Mouse (Mus musculus) MEL (cell line): ENCODE measurements at regions not wholly inside any gene's neighbourhood (a gene's known extent, or its start where the extent isn't known, plus 50 kb on each side); places are given as distances from the start of the nearest gene placed in this dataset.

Experiments
- DNase-seq: peaks from one replicate; pipeline ENCODE4 v3.0.0; 2011; ENCODE audit warnings: low read depth, low spot score
- H3K27ac ChIP-seq: 2 replicates; pipeline ENCODE4 v1.5.1; 2012; ENCODE audit warnings: low read depth, mild to moderate bottlenecking, control low read depth, low read length, moderate library complexity; ENCODE audit not compliant: control insufficient read depth
- H3K27me3 ChIP-seq, 2 experiments: fragments of 150-350 bp in 1 of 2; sonication (generic) in 1 of 2; 2 replicates each; pipeline ENCODE4 v1.6.1; 2012; ENCODE audit warnings: low read length in 2 of 2, mild to moderate bottlenecking in 2 of 2, improper control_type of control experiment in 1 of 2, moderate library complexity in 1 of 2; ENCODE audit not compliant: insufficient read depth in 2 of 2, control insufficient read depth in 1 of 2
- H3K36me3 ChIP-seq, 2 experiments: 2 replicates each; pipeline ENCODE4 v1.6.1; 2012 to 2014; ENCODE audit warnings: low read length in 2 of 2, improper control_type of control experiment in 1 of 2, inconsistent platforms in 1 of 2, mild to moderate bottlenecking in 1 of 2; ENCODE audit not compliant: insufficient read depth in 2 of 2, control insufficient read depth in 1 of 2
- H3K4me1 ChIP-seq, 2 experiments: fragments of 150-350 bp in 1 of 2; sonication (generic) in 1 of 2; 2 replicates each; pipeline ENCODE4 v1.6.1; 2012; ENCODE audit warnings: low read length in 2 of 2, improper control_type of control experiment in 1 of 2, mild to moderate bottlenecking in 1 of 2; ENCODE audit not compliant: insufficient read depth in 2 of 2, control insufficient read depth in 1 of 2
- H3K4me3 ChIP-seq, 2 experiments: fragments of 150-350 bp in 1 of 2; sonication (generic) in 1 of 2; 2 replicates each; pipeline ENCODE4 v1.5.1; 2012; ENCODE audit warnings: low read depth in 2 of 2, low read length in 2 of 2, mild to moderate bottlenecking in 2 of 2, moderate library complexity in 2 of 2, control low read depth in 1 of 2, improper control_type of control experiment in 1 of 2; ENCODE audit not compliant: control insufficient read depth in 1 of 2, insufficient read depth in 1 of 2
- H3K79me2 ChIP-seq: 2 replicates; pipeline ENCODE4 v1.6.1; 2012; ENCODE audit warnings: mild to moderate bottlenecking, low read length, moderate library complexity; ENCODE audit not compliant: control insufficient read depth, poor library complexity, insufficient read depth
- H3K9ac ChIP-seq: 2 replicates; pipeline ENCODE4 v1.6.1; 2012; ENCODE audit warnings: low read depth, mild to moderate bottlenecking, control low read depth, low read length, moderate library complexity; ENCODE audit not compliant: control insufficient read depth, poor library complexity, severe bottlenecking
- H3K9me3 ChIP-seq: fragments of 150-350 bp; sonication (generic); replicated peaks from 2 replicates; pipeline ENCODE4 v1.6.1; 2012; ENCODE audit warnings: mild to moderate bottlenecking, low read length, improper control_type of control experiment, moderate library complexity; ENCODE audit not compliant: insufficient read depth
- BHLHE40 ChIP-seq: IDR thresholded peaks from 2 replicates; pipeline ENCODE4 v1.6.1; 2012; ENCODE audit warnings: low read depth, mild to moderate bottlenecking, inconsistent platforms, low read length, improper control_type of control experiment, borderline replicate concordance
- E2F4 ChIP-seq: IDR thresholded peaks from 2 replicates; pipeline ENCODE4 v1.6.1; 2011; ENCODE audit warnings: low read depth, low read length, improper control_type of control experiment, borderline replicate concordance
- EP300 ChIP-seq, 2 experiments: IDR thresholded peaks; 2 replicates each; pipeline ENCODE4 v1.6.1; 2011; ENCODE audit warnings: improper control_type of control experiment in 2 of 2, low read length in 2 of 2, low read depth in 1 of 2, mild to moderate bottlenecking in 1 of 2
- ETS1 ChIP-seq: IDR thresholded peaks from 2 replicates; pipeline ENCODE4 v1.6.1; 2012; ENCODE audit warnings: low read depth, mild to moderate bottlenecking, inconsistent platforms, low read length, improper control_type of control experiment, moderate library complexity
- GABPA ChIP-seq: IDR thresholded peaks from 2 replicates; pipeline ENCODE4 v1.6.1; 2012; ENCODE audit warnings: low read depth, mild to moderate bottlenecking, inconsistent platforms, low read length, improper control_type of control experiment, moderate library complexity
- GATA1 ChIP-seq: IDR thresholded peaks from 2 replicates; pipeline ENCODE4 v1.6.1; 2011; ENCODE audit warnings: low read depth, low read length, improper control_type of control experiment
- HCFC1 ChIP-seq: IDR thresholded peaks from 2 replicates; pipeline ENCODE4 v1.6.1; 2012; ENCODE audit warnings: low read depth, mild to moderate bottlenecking, inconsistent platforms, low read length, improper control_type of control experiment, moderate library complexity
- KAT2A ChIP-seq: conservative IDR thresholded peaks from 2 replicates; pipeline ENCODE4 v1.6.1; 2012; ENCODE audit warnings: low read depth, low read length, improper control_type of control experiment, inconsistent platforms
- MAFK ChIP-seq: IDR thresholded peaks from 2 replicates; pipeline ENCODE4 v1.6.1; 2011; ENCODE audit warnings: low read depth, mild to moderate bottlenecking, low read length, improper control_type of control experiment, borderline replicate concordance
- MYB ChIP-seq: IDR thresholded peaks from 2 replicates; pipeline ENCODE4 v1.6.1; 2011; ENCODE audit warnings: mild to moderate bottlenecking, low read depth, low read length, improper control_type of control experiment
- NELFE ChIP-seq: IDR thresholded peaks from 2 replicates; pipeline ENCODE4 v1.6.1; 2011; ENCODE audit warnings: low read depth, low read length, improper control_type of control experiment
- POLR2A ChIP-seq, 2 experiments: IDR thresholded peaks; 2 replicates each; pipeline ENCODE4 v1.6.1; 2011 to 2012; ENCODE audit warnings: low read length in 2 of 2, mild to moderate bottlenecking in 2 of 2, control low read depth in 1 of 2, improper control_type of control experiment in 1 of 2, low read depth in 1 of 2, moderate library complexity in 1 of 2; ENCODE audit not compliant: control insufficient read depth in 1 of 2, insufficient read depth in 1 of 2, poor library complexity in 1 of 2
- POLR2AphosphoS2 ChIP-seq: IDR thresholded peaks from 2 replicates; pipeline ENCODE4 v1.6.1; 2011; ENCODE audit warnings: low read length, improper control_type of control experiment
- TBP ChIP-seq: IDR thresholded peaks from 2 replicates; pipeline ENCODE4 v1.8.0; 2011; ENCODE audit warnings: low read depth, low read length, improper control_type of control experiment
- UBTF ChIP-seq: IDR thresholded peaks from 2 replicates; pipeline ENCODE4 v1.6.1; 2012; ENCODE audit warnings: low read depth, mild to moderate bottlenecking, inconsistent platforms, low read length, improper control_type of control experiment, moderate library complexity, borderline replicate concordance; ENCODE audit not compliant: insufficient read depth
- ZNF384 ChIP-seq: IDR thresholded peaks from 2 replicates; pipeline ENCODE4 v1.6.1; 2012; ENCODE audit warnings: low read depth, mild to moderate bottlenecking, inconsistent platforms, low read length, improper control_type of control experiment

GRCm38 (mm10) chr11:63290618-63291017, 161.8 kb downstream of the Pmp22 start:
- H3K4me3 ChIP-seq: no peak overlapping the region
- H3K36me3 ChIP-seq: no peaks in the 10 kb centered on the region
- no peaks in the 10 kb centered on the region for H3K27me3 ChIP-seq
- no peaks in the 10 kb centered on the region for H3K9me3 ChIP-seq
- no peaks in the 10 kb centered on the region for H3K79me2 ChIP-seq
- H3K27ac ChIP-seq: no peak overlapping the region
- DNase-seq: no peak
- no peaks in the 10 kb centered on the region for H3K4me1 ChIP-seq
- no peak for TF ChIP-seq MYB
- TF ChIP-seq EP300 (IDR thresholded peaks at IDR 0.05; ENCODE audit: low read depth in 1 of 2, low read length in 2 of 2): no peak
- H3K9ac ChIP-seq: no peak overlapping the region

- H3K9ac ChIP-seq: no peak overlapping the region
- no peaks in the 10 kb centered on the region for H3K27me3 ChIP-seq
- H3K79me2 ChIP-seq: no peaks in the 10 kb centered on the region
- H3K27ac ChIP-seq: no peak overlapping the region
- no peaks in the 10 kb centered on the region for H3K36me3 ChIP-seq
- TF ChIP-seq BHLHE40 (no peak), KAT2A (no peak), EP300 (IDR thresholded peaks at IDR 0.05; ENCODE audit: low read depth in 1 of 2, low read length in 2 of 2) (no peak), GABPA (no peak), ZNF384 (no peak), NELFE (no peak)
- H3K9me3 ChIP-seq: no peaks in the 10 kb centered on the region
- DNase-seq: no peak
- H3K4me1 ChIP-seq: no peaks in the 10 kb centered on the region
- no peak overlapping the region for H3K4me3 ChIP-seq
Measured at GRCm38 (mm10) chr11:63293485-63293884, 164.7 kb downstream of the Pmp22 start.

- no peaks in the 10 kb centered on the region for H3K4me1 ChIP-seq
- no peak overlapping the region for H3K9ac ChIP-seq
- no peaks in the 10 kb centered on the region for H3K79me2 ChIP-seq
- no peaks in the 10 kb centered on the region for H3K9me3 ChIP-seq
- no peak overlapping the region for H3K4me3 ChIP-seq
- H3K27me3 ChIP-seq: no peaks in the 10 kb centered on the region
- no peak for TF ChIP-seq HCFC1
- TF ChIP-seq UBTF: no peak
- TF ChIP-seq POLR2A (IDR thresholded peaks at IDR 0.05; ENCODE audit: control insufficient read depth in 1 of 2, insufficient read depth in 1 of 2, low read depth in 1 of 2, low read length in 2 of 2, poor library complexity in 1 of 2): no peak
- no peak for TF ChIP-seq GATA1
- TF ChIP-seq ETS1: no peak
- TF ChIP-seq MAFK: no peak
- TF ChIP-seq E2F4: no peak
- TF ChIP-seq TBP: no peak
- TF ChIP-seq MYB: no peak
- no peak for TF ChIP-seq POLR2AphosphoS2
- no peak for TF ChIP-seq EP300 (IDR thresholded peaks at IDR 0.05; ENCODE audit: low read depth in 1 of 2, low read length in 2 of 2)
- no peak for DNase-seq
- H3K36me3 ChIP-seq: no peaks in the 10 kb centered on the region
- no peak overlapping the region for H3K27ac ChIP-seq
Measured at GRCm38 (mm10) chr11:63294476-63294875, 165.7 kb downstream of the Pmp22 start.
